Mouse (Mus musculus) hindbrain, embryonic 11.5 days (tissue): Measurements from ENCODE around the gene Dppa5a. TPM values are rescaled to one million over a fixed set of nuclear protein-coding genes. Genes with fewer than 3 reads are reported as not detected.
A peak's percentile ranks its signal among the peaks of the same experiment; 100 is the strongest.
"Not testable (repeated sequence)": the region's sequence is repeated elsewhere in the genome, so short reads cannot be mapped to it uniquely, and the experiment has no call there.

Experiments
- ATAC-seq: fragments of 200-750 bp; cut with Nextera tagmentation; 2 replicates; pipeline ENCODE4 v1.8.0; 2017; ENCODE audit warnings: mild to moderate bottlenecking, moderate TSS enrichment, moderate library complexity; ENCODE audit not compliant: low FRiP score
- DNase-seq: peaks from one replicate; pipeline ENCODE4 v3.0.0-alpha.2; 2015; ENCODE audit warnings: low spot score
- H3K27ac ChIP-seq: fragments of 300-500 bp; sonication (generic); 2 replicates; pipeline ENCODE4 v1.5.1; 2014; ENCODE audit warnings: mild to moderate bottlenecking, low read depth, low read length
- H3K27me3 ChIP-seq: fragments of 300-500 bp; sonication (generic); 2 replicates; pipeline ENCODE4 v1.6.1; 2014; ENCODE audit warnings: mild to moderate bottlenecking, low read length, moderate library complexity, mixed read lengths; ENCODE audit not compliant: control insufficient read depth, insufficient read depth
- H3K36me3 ChIP-seq: fragments of 300-500 bp; sonication (generic); 2 replicates; pipeline ENCODE4 v1.6.1; 2014; ENCODE audit warnings: mild to moderate bottlenecking, low read length, moderate library complexity, mixed read lengths; ENCODE audit not compliant: control insufficient read depth, insufficient read depth
- H3K4me1 ChIP-seq: fragments of 300-500 bp; sonication (generic); replicated peaks from 2 replicates; pipeline ENCODE4 v1.6.1; 2014; ENCODE audit warnings: low read length, mixed read lengths; ENCODE audit not compliant: control insufficient read depth, insufficient read depth
- H3K4me2 ChIP-seq: fragments of 300-500 bp; sonication (generic); replicated peaks from 2 replicates; pipeline ENCODE4 v1.6.1; 2014; ENCODE audit warnings: mild to moderate bottlenecking, low read depth, low read length
- H3K4me3 ChIP-seq: fragments of 300-500 bp; sonication (generic); 2 replicates; pipeline ENCODE4 v1.5.1; 2014; ENCODE audit warnings: low read depth, low read length
- H3K9ac ChIP-seq: fragments of 300-500 bp; sonication (generic); 2 replicates; pipeline ENCODE4 v1.6.1; 2014; ENCODE audit warnings: low read depth, low read length
- H3K9me3 ChIP-seq: fragments of 300-500 bp; sonication (generic); 2 replicates; pipeline ENCODE4 v1.6.1; 2016; ENCODE audit warnings: low read length; ENCODE audit not compliant: control insufficient read depth
- whole genome bisulfite sequencing: fragments of 180-500 bp; shearing (Covaris S2); extraction: QIAGEN DNeasy Blood & Tissue Kit; methylation state at CpG from one replicate; pipeline ENCODE4 v1.1.7; 2014; 5-methylcytosine and 5-hydroxymethylcytosine counted together
- polyA plus RNA-seq: library from polyadenylated mRNA; unstranded; fragments of >200 nt; fragmentation: Nextera tagmentation; extraction: Ambion mirVana; gene quantifications from 2 replicates; pipeline ENCODE4 v1.2.1, GENCODE M21; 2014

Gene Dppa5a
- polyA plus RNA-seq, result 0.35 and 0.79 TPM in 2 replicates

DNA sequence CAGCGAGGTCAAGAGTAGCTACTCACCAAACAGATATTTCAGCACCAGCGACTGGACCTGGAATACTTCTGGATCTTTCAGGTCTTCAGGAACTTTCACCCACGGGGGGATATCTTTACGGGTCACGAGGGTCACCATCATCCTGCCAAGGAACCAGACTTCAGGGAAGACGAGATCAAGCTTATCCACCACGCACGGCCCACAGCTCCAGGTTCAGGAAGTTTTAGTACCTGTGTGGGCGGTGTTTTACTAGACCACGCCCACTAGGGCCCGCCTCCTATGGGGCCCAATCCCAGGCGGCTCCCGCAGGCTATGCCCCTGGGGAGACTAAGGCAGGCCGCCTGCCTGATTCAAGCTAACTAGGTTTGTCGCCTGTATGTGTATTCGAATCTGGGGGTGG lies at the start of gene Dppa5a:
Gene Dppa5a (minus strand): TSS at position 219 of the 400 bp plus-strand sequence.
- ATAC-seq, DNase-seq, H3K9me3 ChIP-seq, H3K4me2 ChIP-seq, H3K27me3 ChIP-seq, H3K36me3 ChIP-seq, H3K9ac ChIP-seq, H3K4me3 ChIP-seq, H3K4me1 ChIP-seq, H3K27ac ChIP-seq: not testable (repeated sequence)
- WGBS, result 95% methylated on average over 16 of the region's 16 CpGs

- Histone ChIP-seq H3K4me1 (no peaks in the 10 kb centered on the region), H3K27me3 (peaks cover 8% of the 10 kb centered on the region), H3K36me3 (no peaks in the 10 kb centered on the region), H3K4me2 (no peak overlapping the region), H3K4me3 (no peak overlapping the region), H3K27ac (no peak overlapping the region), H3K9ac (no peak overlapping the region), H3K9me3 (no peaks in the 10 kb centered on the region)
- WGBS, result 87% methylated on average over 7 of the region's 7 CpGs
- DNase-seq (no peak), ATAC-seq (no peak)
Measured at GRCm38 (mm10) chr9:78401596-78401995, 33.6 kb upstream of the Dppa5a start.

GRCm38 (mm10) chr9:78400570-78400969 lies 32.6 kb upstream of the Dppa5a start:
- Histone ChIP-seq H3K4me3 (no peak overlapping the region), H3K27ac (no peak overlapping the region), H3K9me3 (no peaks in the 10 kb centered on the region), H3K4me2 (no peak overlapping the region), H3K27me3 (peaks cover 18% of the 10 kb centered on the region), H3K9ac (no peak overlapping the region), H3K36me3 (no peaks in the 10 kb centered on the region), H3K4me1 (0 out of 2 replicates have a peak, but pooled peaks cover 2% of the 10 kb centered on the region)
- ATAC-seq (no peak), DNase-seq (no peak)
- WGBS, result 93% methylated on average over 5 of the region's 5 CpGs

DNA sequence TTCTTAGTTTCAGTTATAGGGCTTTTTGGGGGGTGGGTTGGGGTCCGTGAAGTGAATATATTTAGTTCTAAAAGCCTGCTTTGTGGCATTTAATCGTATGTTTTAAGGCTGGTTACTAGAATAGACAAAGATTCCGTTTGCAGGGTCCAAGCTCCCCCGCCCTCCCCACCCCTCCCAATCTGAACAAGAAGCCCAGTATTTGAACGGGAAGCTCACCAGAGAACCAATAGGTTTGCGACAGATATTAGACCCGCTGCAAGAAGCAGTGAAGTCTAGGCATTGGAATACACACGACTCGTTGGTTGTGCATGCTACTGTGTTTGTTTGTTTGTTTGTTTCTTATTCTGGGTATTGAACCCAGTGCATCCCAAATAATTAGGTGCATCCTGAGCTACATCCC lies 28.5 kb upstream of the Dppa5a start:
- H3K27ac ChIP-seq, result no peak overlapping the region
- 67% methylated on average over 9 of the region's 9 CpGs for WGBS
- ATAC-seq, result no peak
- no peak overlapping the region for H3K9ac ChIP-seq
- H3K9me3 ChIP-seq, result no peaks in the 10 kb centered on the region
- H3K4me2 ChIP-seq, result no peak overlapping the region
- no peaks in the 10 kb centered on the region for H3K36me3 ChIP-seq
- H3K4me1 ChIP-seq, result 0 out of 2 replicates have a peak, but pooled peaks cover 2% of the 10 kb centered on the region
- no peak overlapping the region for H3K4me3 ChIP-seq
- no peak for DNase-seq
- H3K27me3 ChIP-seq, result peaks cover 35% of the 10 kb centered on the region

GRCm38 (mm10) chr9:78395630-78396351 lies 27.8 kb upstream of the Dppa5a start, which contains the start of gene Ddx43:
Ddx43 (plus strand) TSS chr9:78395777.
- no peaks in the 10 kb centered on the region for H3K9me3 ChIP-seq
- H3K4me3 ChIP-seq, result peak within 1 kb of the TSS; percentile 17
- DNase-seq, result peak; percentile 85
- H3K36me3 ChIP-seq, result no peaks in the 10 kb centered on the region
- ATAC-seq, result peak; percentile 98
- H3K27me3 ChIP-seq, result peaks cover 35% of the 10 kb centered on the region
- H3K27ac ChIP-seq, result no peak within 1 kb of the TSS
- H3K4me1 ChIP-seq, result 0 out of 2 replicates have a peak, but pooled peaks cover 2% of the 10 kb centered on the region
- 3% methylated on average over 74 of the region's 93 CpGs for WGBS
- H3K9ac ChIP-seq, result no peak within 1 kb of the TSS
- H3K4me2 ChIP-seq, result peak within 1 kb of the TSS; percentile 37

DNA sequence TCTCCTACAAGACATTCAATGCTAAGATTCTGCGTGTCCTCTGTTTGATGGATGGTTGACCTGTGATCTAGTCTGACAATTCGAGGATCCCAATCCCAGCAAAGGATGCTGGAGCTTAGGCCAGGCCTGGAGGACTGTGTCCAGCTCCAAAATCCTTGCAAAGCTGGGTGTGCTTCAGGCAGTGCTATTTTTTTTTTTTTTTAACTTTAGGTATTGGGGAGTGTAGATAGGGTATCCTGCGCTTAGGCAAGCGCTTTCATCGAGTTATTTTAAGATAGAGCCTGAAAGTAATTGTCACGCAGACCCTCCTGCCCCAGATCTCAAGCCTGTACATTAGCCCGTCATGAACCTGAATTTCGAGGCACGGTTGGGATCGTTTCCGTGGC lies 27.3 kb upstream of the Dppa5a start:
- Histone ChIP-seq H3K9me3 (no peaks in the 10 kb centered on the region), H3K4me1 (0 out of 2 replicates have a peak, but pooled peaks cover 2% of the 10 kb centered on the region), H3K4me3 (peak overlapping the region; percentile 17), H3K9ac (no peak overlapping the region), H3K4me2 (peak overlapping the region; percentile 37), H3K27me3 (peaks cover 35% of the 10 kb centered on the region), H3K27ac (no peak overlapping the region), H3K36me3 (no peaks in the 10 kb centered on the region)
- DNase-seq (no peak), ATAC-seq (no peak)
- 39% methylated on average over 11 of the region's 11 CpGs for WGBS

- H3K4me2 ChIP-seq, result no peak overlapping the region
- H3K27ac ChIP-seq, result no peak overlapping the region
- peaks cover 35% of the 10 kb centered on the region for H3K27me3 ChIP-seq
- H3K9me3 ChIP-seq, result no peaks in the 10 kb centered on the region
- no peak for ATAC-seq
- H3K4me3 ChIP-seq, result no peak overlapping the region
- 0 out of 2 replicates have a peak, but pooled peaks cover 2% of the 10 kb centered on the region for H3K4me1 ChIP-seq
- no peak for DNase-seq
- H3K9ac ChIP-seq, result no peak overlapping the region
- H3K36me3 ChIP-seq, result no peaks in the 10 kb centered on the region
- WGBS, result 69% methylated on average over 7 of the region's 7 CpGs
Measured at GRCm38 (mm10) chr9:78394602-78395001, 26.6 kb upstream of the Dppa5a start.

DNA sequence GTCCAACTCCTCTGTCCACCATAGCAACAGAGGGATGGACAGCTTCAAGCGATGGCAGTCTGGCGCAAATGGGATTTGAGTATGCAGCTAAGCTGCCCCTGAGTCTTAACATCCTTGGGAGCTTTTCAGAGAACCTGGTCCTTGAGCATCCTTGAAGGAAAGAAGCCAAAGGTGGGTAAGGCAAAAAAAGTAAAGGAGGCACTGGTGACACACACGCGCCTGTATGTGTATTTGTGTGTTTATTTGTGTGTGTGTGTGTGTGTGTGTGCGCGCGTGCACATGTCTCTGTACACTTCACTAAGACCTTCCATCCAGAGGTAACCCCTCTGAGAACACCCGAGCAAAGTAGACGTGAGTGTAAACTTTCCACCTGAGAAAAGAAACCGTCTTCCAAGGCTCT lies 25.8 kb upstream of the Dppa5a start:
- H3K27me3 ChIP-seq, result peaks cover 35% of the 10 kb centered on the region
- no peak overlapping the region for H3K9ac ChIP-seq
- H3K27ac ChIP-seq, result no peak overlapping the region
- DNase-seq (no peak), ATAC-seq (no peak)
- H3K9me3 ChIP-seq, result no peaks in the 10 kb centered on the region
- WGBS, result 91% methylated on average over 10 of the region's 10 CpGs
- no peak overlapping the region for H3K4me2 ChIP-seq
- 0 out of 2 replicates have a peak, but pooled peaks cover 2% of the 10 kb centered on the region for H3K4me1 ChIP-seq
- no peak overlapping the region for H3K4me3 ChIP-seq
- no peaks in the 10 kb centered on the region for H3K36me3 ChIP-seq

- 64% methylated on average over 5 of the region's 5 CpGs for WGBS
- Histone ChIP-seq H3K4me2 (no peak overlapping the region), H3K9ac (no peak overlapping the region), H3K4me3 (no peak overlapping the region), H3K4me1 (no peaks in the 10 kb centered on the region), H3K9me3 (no peaks in the 10 kb centered on the region), H3K36me3 (no peaks in the 10 kb centered on the region), H3K27me3 (peaks cover 12% of the 10 kb centered on the region), H3K27ac (no peak overlapping the region)
- ATAC-seq, result no peak
- DNase-seq, result no peak
Measured at GRCm38 (mm10) chr9:78389981-78390380, 22.0 kb upstream of the Dppa5a start.
